Mouse (Mus musculus) hindbrain, embryonic 15.5 days (tissue): ENCODE measurements around the gene Msh3. TPM values are rescaled to one million over a fixed set of nuclear protein-coding genes. Genes with fewer than 3 reads are reported as not detected.
A peak's percentile ranks its signal among the peaks of the same experiment; 100 is the strongest.

Experiments used
- ATAC-seq: fragments of 200-750 bp; cut with Nextera tagmentation; 2 replicates; pipeline ENCODE4 v1.8.0; 2017; ENCODE audit warnings: low read depth, moderate number of reproducible peaks, moderate TSS enrichment; ENCODE audit not compliant: low FRiP score
- H3K27ac ChIP-seq: fragments of 300-500 bp; sonication (generic); replicated peaks from 2 replicates; pipeline ENCODE4 v1.5.1; 2015; ENCODE audit warnings: mild to moderate bottlenecking, inconsistent platforms
- H3K27me3 ChIP-seq: fragments of 300-500 bp; sonication (generic); 2 replicates; pipeline ENCODE4 v1.6.1; 2015; ENCODE audit warnings: control low read depth, inconsistent platforms
- H3K36me3 ChIP-seq: fragments of 300-500 bp; sonication (generic); 2 replicates; pipeline ENCODE4 v1.6.1; 2015; ENCODE audit warnings: control low read depth, inconsistent platforms
- H3K4me1 ChIP-seq: fragments of 300-500 bp; sonication (generic); replicated peaks from 2 replicates; pipeline ENCODE4 v1.6.1; 2015; ENCODE audit warnings: control low read depth, inconsistent platforms
- H3K4me2 ChIP-seq: fragments of 300-500 bp; sonication (generic); 2 replicates; pipeline ENCODE4 v1.6.1; 2015; ENCODE audit warnings: moderate library complexity, mild to moderate bottlenecking, inconsistent platforms
- H3K4me3 ChIP-seq: fragments of 300-500 bp; sonication (generic); 2 replicates; pipeline ENCODE4 v1.5.1; 2015; ENCODE audit warnings: mild to moderate bottlenecking, inconsistent platforms
- H3K9ac ChIP-seq: fragments of 300-500 bp; sonication (generic); 2 replicates; pipeline ENCODE4 v1.6.1; 2015; ENCODE audit warnings: inconsistent platforms
- H3K9me3 ChIP-seq: fragments of 300-500 bp; sonication (generic); 2 replicates; pipeline ENCODE4 v1.6.1; 2016; ENCODE audit warnings: control low read depth, inconsistent platforms
- WGBS: fragments of 180-500 bp; shearing (Covaris S2); methylation state at CpG from one replicate; pipeline ENCODE4 v1.1.7; 2015; 5-methylcytosine and 5-hydroxymethylcytosine counted together
- polyA plus RNA-seq: library from polyadenylated mRNA; unstranded; fragments of >200 nt; fragmentation: Nextera tagmentation; extraction: Ambion mirVana; gene quantifications from 2 replicates; pipeline ENCODE4 v1.2.1, GENCODE M21; 2015

The Msh3 gene
- polyA plus RNA-seq, 1 experiment from 2014 or later, result 22.0 TPM

- no peak overlapping the region for H3K4me3 ChIP-seq
- no peaks in the 10 kb centered on the region for H3K27me3 ChIP-seq
- no peaks in the 10 kb centered on the region for H3K4me1 ChIP-seq
- no peaks in the 10 kb centered on the region for H3K36me3 ChIP-seq
- H3K4me2 ChIP-seq, result no peak overlapping the region
- H3K27ac ChIP-seq, result no peak overlapping the region
- no peak overlapping the region for H3K9ac ChIP-seq
- ATAC-seq, result no peak
- H3K9me3 ChIP-seq, result no peaks in the 10 kb centered on the region
- WGBS, result 70% methylated on average over 4 of the region's 4 CpGs
Measured at GRCm38 (mm10) chr13:92291605-92292004, 63.2 kb downstream of the Msh3 start.

- 0 out of 2 replicates have a peak, but pooled peaks cover 5% of the 10 kb centered on the region for H3K36me3 ChIP-seq
- H3K27ac ChIP-seq, result no peak overlapping the region
- no peak overlapping the region for H3K4me3 ChIP-seq
- no peak for ATAC-seq
- H3K4me2 ChIP-seq, result no peak overlapping the region
- H3K4me1 ChIP-seq, result no peaks in the 10 kb centered on the region
- H3K9me3 ChIP-seq, result no peaks in the 10 kb centered on the region
- 89% methylated on average over 2 of the region's 2 CpGs for WGBS
- no peaks in the 10 kb centered on the region for H3K27me3 ChIP-seq
- no peak overlapping the region for H3K9ac ChIP-seq
Measured at GRCm38 (mm10) chr13:92277027-92277426, 77.8 kb downstream of the Msh3 start.

- no peak overlapping the region for H3K4me3 ChIP-seq
- no peaks in the 10 kb centered on the region for H3K4me1 ChIP-seq
- no peaks in the 10 kb centered on the region for H3K9me3 ChIP-seq
- H3K27me3 ChIP-seq, result no peaks in the 10 kb centered on the region
- no peak overlapping the region for H3K9ac ChIP-seq
- no peak for ATAC-seq
- 94% methylated on average over 9 of the region's 9 CpGs for WGBS
- no peak overlapping the region for H3K4me2 ChIP-seq
- no peaks in the 10 kb centered on the region for H3K36me3 ChIP-seq
- H3K27ac ChIP-seq, result no peak overlapping the region
Measured at GRCm38 (mm10) chr13:92275292-92275691, 79.5 kb downstream of the Msh3 start.

GRCm38 (mm10) chr13:92274274-92275198, 80.3 kb downstream of the Msh3 start:
- no peak overlapping the region for H3K9ac ChIP-seq
- H3K4me2 ChIP-seq, result no peak overlapping the region
- H3K4me3 ChIP-seq, result no peak overlapping the region
- no peaks in the 10 kb centered on the region for H3K9me3 ChIP-seq
- H3K4me1 ChIP-seq, result no peaks in the 10 kb centered on the region
- no peaks in the 10 kb centered on the region for H3K27me3 ChIP-seq
- ATAC-seq, result peak; percentile 65
- 74% methylated on average over 14 of the region's 14 CpGs for WGBS
- H3K27ac ChIP-seq, result no peak overlapping the region
- H3K36me3 ChIP-seq, result no peaks in the 10 kb centered on the region

GRCm38 (mm10) chr13:92267076-92267475, 87.7 kb downstream of the Msh3 start:
- H3K4me2 ChIP-seq, result no peak overlapping the region
- WGBS, result 91% methylated on average over 3 of the region's 3 CpGs
- no peak for ATAC-seq
- H3K4me1 ChIP-seq, result no peaks in the 10 kb centered on the region
- no peaks in the 10 kb centered on the region for H3K27me3 ChIP-seq
- H3K9me3 ChIP-seq, result no peaks in the 10 kb centered on the region
- no peak overlapping the region for H3K9ac ChIP-seq
- no peak overlapping the region for H3K27ac ChIP-seq
- no peak overlapping the region for H3K4me3 ChIP-seq
- H3K36me3 ChIP-seq, result no peaks in the 10 kb centered on the region

GRCm38 (mm10) chr13:92263566-92263965, 91.2 kb downstream of the Msh3 start:
- no peak overlapping the region for H3K27ac ChIP-seq
- H3K36me3 ChIP-seq, result no peaks in the 10 kb centered on the region
- no peaks in the 10 kb centered on the region for H3K27me3 ChIP-seq
- 84% methylated on average over 6 of the region's 6 CpGs for WGBS
- no peaks in the 10 kb centered on the region for H3K9me3 ChIP-seq
- no peak for ATAC-seq
- no peak overlapping the region for H3K4me3 ChIP-seq
- H3K4me2 ChIP-seq, result no peak overlapping the region
- H3K4me1 ChIP-seq, result no peaks in the 10 kb centered on the region
- H3K9ac ChIP-seq, result no peak overlapping the region

- no peaks in the 10 kb centered on the region for H3K36me3 ChIP-seq
- H3K9me3 ChIP-seq, result no peaks in the 10 kb centered on the region
- ATAC-seq, result no peak
- no peaks in the 10 kb centered on the region for H3K27me3 ChIP-seq
- H3K4me2 ChIP-seq, result no peak overlapping the region
- no peak overlapping the region for H3K4me3 ChIP-seq
- no peak overlapping the region for H3K9ac ChIP-seq
- H3K4me1 ChIP-seq, result no peaks in the 10 kb centered on the region
- H3K27ac ChIP-seq, result no peak overlapping the region
- 92% methylated on average over 5 of the region's 5 CpGs for WGBS
Measured at GRCm38 (mm10) chr13:92261329-92261728, 93.5 kb downstream of the Msh3 start.

GRCm38 (mm10) chr13:92255480-92255879, 99.3 kb downstream of the Msh3 start:
- Histone ChIP-seq H3K4me3 (no peak overlapping the region), H3K36me3 (no peaks in the 10 kb centered on the region), H3K4me2 (no peak overlapping the region), H3K27ac (no peak overlapping the region), H3K27me3 (no peaks in the 10 kb centered on the region), H3K4me1 (no peaks in the 10 kb centered on the region), H3K9me3 (no peaks in the 10 kb centered on the region), H3K9ac (no peak overlapping the region)
- no peak for ATAC-seq
- WGBS, result 90% methylated on average over 3 of the region's 3 CpGs

GRCm38 (mm10) chr13:92253850-92254249, 101.0 kb downstream of the Msh3 start:
- Histone ChIP-seq H3K4me3 (no peak overlapping the region), H3K27me3 (no peaks in the 10 kb centered on the region), H3K4me2 (no peak overlapping the region), H3K4me1 (no peaks in the 10 kb centered on the region), H3K9me3 (no peaks in the 10 kb centered on the region), H3K9ac (no peak overlapping the region), H3K27ac (no peak overlapping the region), H3K36me3 (no peaks in the 10 kb centered on the region)
- no peak for ATAC-seq
- WGBS, result 94% methylated on average over 5 of the region's 5 CpGs

GRCm38 (mm10) chr13:92252331-92252730, 102.5 kb downstream of the Msh3 start:
- H3K27ac ChIP-seq, result no peak overlapping the region
- no peak overlapping the region for H3K9ac ChIP-seq
- no peak overlapping the region for H3K4me2 ChIP-seq
- no peak for ATAC-seq
- no peaks in the 10 kb centered on the region for H3K36me3 ChIP-seq
- H3K4me3 ChIP-seq, result no peak overlapping the region
- H3K9me3 ChIP-seq, result no peaks in the 10 kb centered on the region
- no peaks in the 10 kb centered on the region for H3K4me1 ChIP-seq
- H3K27me3 ChIP-seq, result no peaks in the 10 kb centered on the region

- WGBS, result 95% methylated on average over 2 of the region's 2 CpGs
- H3K4me2 ChIP-seq, result no peak overlapping the region
- no peak overlapping the region for H3K9ac ChIP-seq
- ATAC-seq, result no peak
- H3K4me1 ChIP-seq, result no peaks in the 10 kb centered on the region
- no peaks in the 10 kb centered on the region for H3K9me3 ChIP-seq
- no peak overlapping the region for H3K27ac ChIP-seq
- H3K27me3 ChIP-seq, result no peaks in the 10 kb centered on the region
- H3K4me3 ChIP-seq, result no peak overlapping the region
- H3K36me3 ChIP-seq, result no peaks in the 10 kb centered on the region
Measured at GRCm38 (mm10) chr13:92247576-92247975, 107.2 kb downstream of the Msh3 start.

- Histone ChIP-seq H3K27ac (no peak overlapping the region), H3K4me1 (no peaks in the 10 kb centered on the region), H3K36me3 (no peaks in the 10 kb centered on the region), H3K4me2 (no peak overlapping the region), H3K27me3 (no peaks in the 10 kb centered on the region), H3K9me3 (no peaks in the 10 kb centered on the region), H3K9ac (no peak overlapping the region), H3K4me3 (no peak overlapping the region)
- 86% methylated on average over 5 of the region's 5 CpGs for WGBS
- no peak for ATAC-seq
Measured at GRCm38 (mm10) chr13:92246966-92247365, 107.8 kb downstream of the Msh3 start.

GRCm38 (mm10) chr13:92244731-92245130, 110.1 kb downstream of the Msh3 start:
- H3K36me3 ChIP-seq, result no peaks in the 10 kb centered on the region
- no peak overlapping the region for H3K4me2 ChIP-seq
- no peak overlapping the region for H3K4me3 ChIP-seq
- 98% methylated on average over 2 of the region's 2 CpGs for WGBS
- ATAC-seq, result no peak
- H3K9me3 ChIP-seq, result no peaks in the 10 kb centered on the region
- H3K27ac ChIP-seq, result no peak overlapping the region
- H3K4me1 ChIP-seq, result no peaks in the 10 kb centered on the region
- no peak overlapping the region for H3K9ac ChIP-seq
- H3K27me3 ChIP-seq, result no peaks in the 10 kb centered on the region
